Mouse (Mus musculus) stomach, embryonic 16.5 days (tissue): ENCODE data around the gene Add2. TPM values are rescaled to one million over a fixed set of nuclear protein-coding genes. Genes with fewer than 3 reads are reported as not detected.

ENCODE experiments used
- ATAC-seq: fragments of 200-750 bp; cut with Nextera tagmentation; 2 replicates; pipeline ENCODE4 v1.8.0; 2017; ENCODE audit warnings: moderate number of reproducible peaks, moderate TSS enrichment; ENCODE audit not compliant: insufficient read depth, low FRiP score
- H3K27ac ChIP-seq: fragments of 300-500 bp; sonication (generic); 2 replicates; pipeline ENCODE4 v1.5.1; 2014; ENCODE audit warnings: low read length
- H3K27me3 ChIP-seq: fragments of 300-500 bp; sonication (generic); 2 replicates; pipeline ENCODE4 v1.6.1; 2014; ENCODE audit warnings: low read length, control low read depth, mixed read lengths; ENCODE audit not compliant: control insufficient read depth, insufficient read depth
- H3K36me3 ChIP-seq: fragments of 300-500 bp; sonication (generic); 2 replicates; pipeline ENCODE4 v1.6.1; 2014; ENCODE audit warnings: low read length; ENCODE audit not compliant: control insufficient read depth, insufficient read depth
- H3K4me1 ChIP-seq: fragments of 300-500 bp; sonication (generic); 2 replicates; pipeline ENCODE4 v1.6.1; 2014; ENCODE audit warnings: low read length, control low read depth, mixed read lengths; ENCODE audit not compliant: control insufficient read depth, insufficient read depth
- H3K4me2 ChIP-seq: fragments of 300-500 bp; sonication (generic); 2 replicates; pipeline ENCODE4 v1.6.1; 2014; ENCODE audit warnings: low read depth, low read length, mixed read lengths
- H3K4me3 ChIP-seq: fragments of 300-500 bp; sonication (generic); replicated peaks from 2 replicates; pipeline ENCODE4 v1.5.1; 2014; ENCODE audit warnings: mild to moderate bottlenecking, low read length
- H3K9ac ChIP-seq: fragments of 300-500 bp; sonication (generic); 2 replicates; pipeline ENCODE4 v1.6.1; 2014; ENCODE audit warnings: low read length
- H3K9me3 ChIP-seq: fragments of 300-500 bp; sonication (generic); replicated peaks from 2 replicates; pipeline ENCODE4 v1.6.1; 2016; ENCODE audit warnings: low read length, control low read depth; ENCODE audit not compliant: control insufficient read depth
- WGBS: fragments of 180-500 bp; shearing (Covaris S2); extraction: QIAGEN DNeasy Blood & Tissue Kit; methylation state at CpG from one replicate; pipeline ENCODE4 v1.1.7; 2014; 5-methylcytosine and 5-hydroxymethylcytosine counted together
- polyA plus RNA-seq: library from polyadenylated mRNA; unstranded; fragments of >200 nt; fragmentation: Nextera tagmentation; extraction: Ambion mirVana; gene quantifications from 2 replicates; pipeline ENCODE4 v1.2.1, GENCODE M21; 2015

Gene Add2
- polyA plus RNA-seq, 1 experiment from 2014 or later = 8.6 TPM

DNA sequence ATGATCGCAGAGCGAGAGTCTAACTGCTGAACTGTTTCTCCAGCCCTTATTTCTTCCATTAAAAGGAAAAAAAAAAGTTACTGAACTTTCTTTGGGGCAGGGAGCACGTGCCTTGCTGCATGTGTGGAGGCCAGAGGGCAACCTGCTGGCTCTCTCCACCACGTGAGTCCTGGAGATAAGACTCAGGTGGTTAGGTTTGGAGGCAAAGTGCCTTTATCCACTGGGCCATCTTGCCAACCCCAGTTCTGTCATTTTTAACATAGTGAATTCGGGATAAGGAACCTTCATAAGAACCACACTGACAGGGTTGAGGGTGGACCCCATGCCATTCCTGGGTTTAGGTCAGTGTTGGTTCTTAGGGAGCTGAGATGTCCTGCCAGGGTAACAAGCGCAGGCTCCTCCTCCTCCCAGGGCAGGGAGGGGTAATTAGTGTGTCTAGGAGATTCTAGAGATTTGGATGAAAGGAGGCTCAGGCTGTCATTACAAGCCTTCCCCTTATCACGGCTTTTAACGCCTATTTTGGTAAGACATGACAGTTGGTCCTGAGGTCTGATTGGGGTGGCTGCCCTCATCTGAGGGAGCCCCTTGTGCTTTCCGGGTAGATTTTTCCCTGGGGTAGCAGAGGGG is 101.5 kb downstream of the Add2 start:
- no peak overlapping the region for H3K4me2 ChIP-seq
- no peaks in the 10 kb centered on the region for H3K4me1 ChIP-seq
- H3K9ac ChIP-seq = no peak overlapping the region
- no peaks in the 10 kb centered on the region for H3K27me3 ChIP-seq
- H3K4me3 ChIP-seq = no peak overlapping the region
- no peak overlapping the region for H3K27ac ChIP-seq
- H3K9me3 ChIP-seq = no peaks in the 10 kb centered on the region
- no peak for ATAC-seq
- no peaks in the 10 kb centered on the region for H3K36me3 ChIP-seq
- WGBS = 53% methylated on average over 9 of the region's 9 CpGs

- ATAC-seq = no peak
- WGBS = 69% methylated on average over 1 of the region's 1 CpGs
- Histone ChIP-seq H3K9ac (no peak overlapping the region), H3K27me3 (no peaks in the 10 kb centered on the region), H3K4me2 (no peak overlapping the region), H3K27ac (no peak overlapping the region), H3K4me3 (no peak overlapping the region), H3K9me3 (no peaks in the 10 kb centered on the region), H3K36me3 (no peaks in the 10 kb centered on the region), H3K4me1 (no peaks in the 10 kb centered on the region)
Measured at GRCm38 (mm10) chr6:86133882-86134281, 105.4 kb downstream of the Add2 start.

DNA sequence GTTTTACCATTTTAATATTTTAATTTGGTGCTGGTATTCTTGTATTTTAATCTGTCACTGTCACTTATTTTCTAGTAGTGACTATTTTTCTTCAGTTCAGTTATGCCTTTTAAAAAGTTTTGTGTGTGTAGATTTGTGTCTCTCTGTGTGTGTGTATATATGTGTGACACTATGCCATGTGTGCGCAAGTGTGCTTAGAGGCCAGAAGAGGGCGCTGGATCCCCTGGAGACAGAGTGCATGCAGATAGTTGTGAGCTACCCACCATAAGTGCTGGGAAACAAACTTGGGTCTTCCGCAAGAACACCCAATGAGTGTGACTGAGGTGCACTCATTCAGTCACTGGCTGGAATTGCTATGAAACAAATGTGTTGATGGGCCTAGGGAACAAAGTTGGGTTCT is 107.7 kb downstream of the Add2 start:
- WGBS = 92% methylated on average over 3 of the region's 3 CpGs
- Histone ChIP-seq H3K4me3 (no peak overlapping the region), H3K4me2 (no peak overlapping the region), H3K9me3 (no peaks in the 10 kb centered on the region), H3K27ac (no peak overlapping the region), H3K4me1 (no peaks in the 10 kb centered on the region), H3K36me3 (no peaks in the 10 kb centered on the region), H3K27me3 (no peaks in the 10 kb centered on the region), H3K9ac (no peak overlapping the region)
- no peak for ATAC-seq

DNA sequence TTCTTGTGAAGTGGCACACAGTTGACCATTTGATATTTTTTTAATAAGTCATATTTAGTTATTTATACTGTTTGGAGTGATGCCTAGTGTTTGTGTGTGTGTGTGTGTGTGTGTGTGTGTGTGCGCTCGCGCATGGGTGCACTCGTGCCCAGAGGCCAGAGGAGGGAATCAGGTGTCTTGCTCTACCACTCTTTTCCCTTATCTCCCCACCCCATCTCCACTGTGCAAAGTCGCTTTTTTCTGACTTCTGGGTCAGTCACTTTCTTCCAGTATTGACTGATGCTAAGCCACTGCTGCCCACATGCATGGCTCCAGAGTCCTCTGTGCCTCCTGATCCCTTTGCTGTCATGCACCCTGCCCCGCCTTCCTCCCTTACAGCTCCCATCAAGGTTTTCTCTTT is 112.8 kb downstream of the Add2 start:
- Histone ChIP-seq H3K27me3 (no peaks in the 10 kb centered on the region), H3K36me3 (no peaks in the 10 kb centered on the region), H3K9ac (no peak overlapping the region), H3K4me2 (no peak overlapping the region), H3K27ac (no peak overlapping the region), H3K4me3 (no peak overlapping the region), H3K4me1 (no peaks in the 10 kb centered on the region), H3K9me3 (0 out of 2 replicates have a peak, but pooled peaks cover 5% of the 10 kb centered on the region)
- WGBS = 79% methylated on average over 6 of the region's 6 CpGs
- ATAC-seq = no peak

- WGBS = 9% methylated on average over 3 of the region's 3 CpGs
- no peak overlapping the region for H3K27ac ChIP-seq
- no peak overlapping the region for H3K9ac ChIP-seq
- H3K36me3 ChIP-seq = no peaks in the 10 kb centered on the region
- H3K27me3 ChIP-seq = no peaks in the 10 kb centered on the region
- H3K4me2 ChIP-seq = no peak overlapping the region
- no peak overlapping the region for H3K4me3 ChIP-seq
- ATAC-seq = no peak
- no peaks in the 10 kb centered on the region for H3K4me1 ChIP-seq
- H3K9me3 ChIP-seq = 0 out of 2 replicates have a peak, but pooled peaks cover 5% of the 10 kb centered on the region
Measured at GRCm38 (mm10) chr6:86141820-86142219, 113.3 kb downstream of the Add2 start.

GRCm38 (mm10) chr6:86144986-86145385 is 116.5 kb downstream of the Add2 start:
- Histone ChIP-seq H3K36me3 (no peaks in the 10 kb centered on the region), H3K4me2 (no peak overlapping the region), H3K4me1 (no peaks in the 10 kb centered on the region), H3K9ac (no peak overlapping the region), H3K4me3 (no peak overlapping the region), H3K27ac (no peak overlapping the region), H3K27me3 (no peaks in the 10 kb centered on the region), H3K9me3 (0 out of 2 replicates have a peak, but pooled peaks cover 5% of the 10 kb centered on the region)
- 92% methylated on average over 6 of the region's 6 CpGs for WGBS
- ATAC-seq = no peak

DNA sequence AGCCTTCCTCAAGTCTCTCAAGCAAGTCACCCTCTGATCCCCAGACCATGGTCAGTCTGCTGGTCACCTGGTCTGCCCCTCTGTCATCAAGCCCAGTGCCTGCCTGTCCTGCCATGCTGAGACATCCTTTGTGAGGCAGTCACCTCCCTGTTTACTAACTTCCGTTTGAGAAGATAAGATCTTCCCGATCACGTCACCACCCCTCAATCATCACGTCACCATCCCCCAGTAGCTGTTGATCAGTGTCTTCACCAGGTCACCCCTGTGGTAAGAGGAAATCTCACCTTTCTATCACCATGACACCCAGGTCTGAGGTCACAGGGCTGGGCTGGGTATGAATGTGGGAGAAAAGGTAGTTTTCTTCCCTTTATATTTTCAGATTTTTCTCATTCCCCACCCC is 120.0 kb downstream of the Add2 start:
- WGBS = 28% methylated on average over 4 of the region's 4 CpGs
- no peaks in the 10 kb centered on the region for H3K4me1 ChIP-seq
- H3K27ac ChIP-seq = no peak overlapping the region
- H3K4me3 ChIP-seq = no peak overlapping the region
- no peaks in the 10 kb centered on the region for H3K36me3 ChIP-seq
- H3K9ac ChIP-seq = no peak overlapping the region
- no peaks in the 10 kb centered on the region for H3K27me3 ChIP-seq
- no peak overlapping the region for H3K4me2 ChIP-seq
- no peak for ATAC-seq
- H3K9me3 ChIP-seq = 0 out of 2 replicates have a peak, but pooled peaks cover 5% of the 10 kb centered on the region

GRCm38 (mm10) chr6:86149001-86149400 is 120.5 kb downstream of the Add2 start:
- Histone ChIP-seq H3K4me3 (no peak overlapping the region), H3K4me2 (no peak overlapping the region), H3K27ac (no peak overlapping the region), H3K27me3 (no peaks in the 10 kb centered on the region), H3K9me3 (0 out of 2 replicates have a peak, but pooled peaks cover 5% of the 10 kb centered on the region), H3K36me3 (no peaks in the 10 kb centered on the region), H3K9ac (no peak overlapping the region), H3K4me1 (no peaks in the 10 kb centered on the region)
- WGBS = 47% methylated on average over 4 of the region's 4 CpGs
- no peak for ATAC-seq

GRCm38 (mm10) chr6:86152676-86153075 is 124.2 kb downstream of the Add2 start:
- no peaks in the 10 kb centered on the region for H3K36me3 ChIP-seq
- H3K4me3 ChIP-seq = no peak overlapping the region
- no peaks in the 10 kb centered on the region for H3K27me3 ChIP-seq
- peaks cover 6% of the 10 kb centered on the region for H3K4me1 ChIP-seq
- ATAC-seq = no peak
- no peak overlapping the region for H3K4me2 ChIP-seq
- H3K9ac ChIP-seq = no peak overlapping the region
- no peaks in the 10 kb centered on the region for H3K9me3 ChIP-seq
- 90% methylated on average over 7 of the region's 7 CpGs for WGBS
- H3K27ac ChIP-seq = no peak overlapping the region
